Mouse (Mus musculus) B cell, adult 2 months (primary cell): ENCODE results near the gene Klf3.
A peak's percentile ranks its signal among the peaks of the same experiment; 100 is the strongest.

Experiments used
- DNase-seq, 2 experiments: peaks; one replicate each; pipeline ENCODE4 v3.0.0; 2022

Klf3 gene

DNA sequence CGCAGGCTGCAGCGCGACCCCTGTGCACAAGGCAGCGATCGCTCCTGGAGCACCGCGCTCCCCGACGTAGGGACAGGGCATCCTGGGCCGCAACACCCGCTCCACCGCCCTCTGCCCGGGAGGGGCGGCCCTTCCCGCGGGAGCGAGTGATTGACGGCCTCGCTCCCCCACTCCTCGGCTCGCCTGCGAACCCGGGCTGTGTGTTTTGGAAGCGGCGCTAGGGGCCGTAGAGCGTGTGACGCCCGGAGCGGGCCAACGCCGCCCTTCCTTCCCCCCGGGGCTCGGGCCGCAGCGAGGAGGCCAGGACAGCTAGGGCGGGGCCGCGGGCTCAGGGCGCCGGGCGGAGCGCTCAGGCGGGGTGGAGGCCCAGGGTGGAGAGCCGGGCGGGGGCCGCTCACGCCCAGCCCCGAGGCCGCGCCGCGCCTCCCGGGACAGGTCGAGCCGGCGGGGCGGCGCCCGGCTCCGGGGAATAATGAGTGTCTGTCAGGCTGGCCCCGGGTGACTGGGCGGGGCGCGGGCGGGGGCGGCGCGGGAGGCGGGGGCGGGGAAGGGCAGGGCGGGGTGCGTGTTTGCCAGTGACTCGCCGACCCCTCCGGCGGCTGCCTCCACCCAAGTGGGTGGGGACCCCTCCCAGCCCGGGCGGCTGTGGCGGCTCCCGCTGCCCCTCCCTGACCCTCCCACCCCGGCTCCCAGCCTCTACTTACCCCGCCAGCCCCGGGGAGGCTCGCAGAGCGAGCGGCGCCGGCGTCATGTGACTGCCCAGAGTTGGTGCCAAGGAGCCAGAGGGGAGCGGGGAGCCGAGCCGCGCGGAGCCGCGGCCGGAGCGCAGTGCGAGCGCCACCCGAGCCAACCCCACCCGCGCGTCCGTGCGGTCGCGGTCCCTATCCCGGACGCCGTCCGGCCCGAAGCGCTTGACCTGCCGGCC lies at the start of gene Klf3:
TSS of gene Klf3 (plus strand) at position 594 of the 925 bp plus-strand sequence.
- peak; percentile 85 to 87 for DNase-seq

DNA sequence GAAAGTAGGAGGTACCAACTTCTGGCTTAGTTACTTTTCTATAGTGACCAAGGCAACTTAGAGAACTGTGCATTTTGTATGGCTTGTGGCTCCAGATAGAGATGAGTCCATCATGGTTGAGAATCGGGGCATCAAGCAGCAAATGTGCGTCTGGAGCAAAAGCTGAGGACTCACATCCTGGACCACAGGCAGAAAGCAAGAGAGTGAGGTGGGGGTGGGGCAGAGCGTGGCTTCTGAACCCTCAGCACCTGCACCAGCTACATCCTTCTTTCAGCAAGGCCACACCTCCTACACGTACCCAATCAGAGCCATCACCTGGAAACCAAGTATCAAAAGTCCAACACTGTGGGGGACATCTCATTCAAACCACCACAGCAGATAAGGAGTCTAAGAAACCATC lies 40.9 kb upstream of the Klf3 start:
- no peak for DNase-seq

DNA sequence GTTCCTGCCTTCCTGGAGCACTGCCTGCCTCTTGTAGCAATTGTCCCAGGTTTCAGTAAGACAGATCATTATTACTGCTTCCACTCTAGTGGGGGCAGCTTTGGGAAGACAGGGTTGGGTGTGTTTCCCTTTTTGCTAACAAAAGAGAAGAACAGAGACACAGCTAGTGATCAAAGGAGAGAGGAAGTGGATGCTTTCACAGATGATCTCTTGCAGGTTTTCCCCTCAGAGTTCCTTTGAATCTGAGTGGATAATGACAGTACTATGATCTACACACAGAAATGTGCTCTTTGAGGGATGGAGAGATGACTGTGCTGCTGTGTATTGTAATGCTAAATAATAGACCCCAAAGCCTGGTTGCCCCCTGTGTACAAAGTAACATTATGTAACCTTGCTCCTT lies 38.7 kb upstream of the Klf3 start:
- peak in 1 of 2 experiments; percentile 7 for DNase-seq

DNA sequence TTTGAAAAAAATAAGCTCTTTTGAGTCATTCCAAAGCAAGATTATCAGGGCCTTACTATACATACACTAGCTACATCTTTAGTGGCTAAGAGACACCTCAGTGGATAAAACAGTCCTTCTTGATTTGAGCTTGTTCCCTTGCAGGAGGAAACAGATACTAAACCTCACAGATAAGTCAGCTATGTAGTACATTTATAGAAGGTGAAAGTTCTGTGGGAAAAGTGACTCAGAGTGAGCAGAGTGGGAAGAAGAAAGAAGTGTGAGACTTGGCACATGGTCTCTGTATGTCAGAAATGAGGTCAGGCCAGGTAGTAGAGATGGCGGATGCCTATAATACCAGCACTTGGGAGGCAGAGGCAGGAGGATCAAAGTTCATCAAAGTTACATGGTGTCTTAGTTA lies 37.4 kb upstream of the Klf3 start:
- DNase-seq, result no peak

DNA sequence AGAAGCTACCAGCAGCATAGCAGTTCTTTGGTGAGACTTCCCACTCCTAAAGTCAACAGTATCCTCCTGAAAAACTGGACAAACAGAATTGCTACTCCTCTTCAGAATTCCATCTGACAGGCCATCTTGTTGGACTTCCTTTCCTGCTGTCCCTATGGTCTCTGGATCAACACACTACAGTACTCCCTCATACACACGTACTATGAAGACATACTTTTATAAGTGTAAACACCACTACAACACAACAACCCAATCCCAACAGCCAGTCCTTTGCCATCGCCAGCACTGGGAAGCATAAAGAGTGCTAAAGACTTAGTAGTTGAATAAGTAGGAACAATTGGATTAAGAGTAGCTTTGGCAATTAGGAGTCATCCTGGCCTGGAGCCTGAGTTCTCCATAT lies 36.6 kb upstream of the Klf3 start:
- DNase-seq, result no peak

DNA sequence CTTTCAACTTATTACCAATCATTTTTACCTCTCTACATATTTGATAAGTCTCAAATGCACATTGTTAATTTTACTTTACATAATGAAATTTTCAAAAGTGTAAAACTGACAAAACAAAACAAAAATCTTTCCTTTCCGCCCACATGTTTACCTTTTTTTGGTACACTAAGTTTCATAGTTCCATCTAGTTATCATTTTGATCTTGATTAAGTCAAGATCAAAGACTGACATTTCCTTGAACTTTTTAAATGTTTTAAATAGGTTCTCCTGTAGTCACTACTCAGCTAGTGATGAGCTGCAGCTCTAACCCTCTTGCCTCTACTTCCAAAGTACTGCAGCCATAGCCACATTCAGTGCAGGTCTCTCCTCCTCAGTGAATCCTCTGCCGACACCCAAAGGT lies 31.6 kb upstream of the Klf3 start:
- no peak for DNase-seq

DNA sequence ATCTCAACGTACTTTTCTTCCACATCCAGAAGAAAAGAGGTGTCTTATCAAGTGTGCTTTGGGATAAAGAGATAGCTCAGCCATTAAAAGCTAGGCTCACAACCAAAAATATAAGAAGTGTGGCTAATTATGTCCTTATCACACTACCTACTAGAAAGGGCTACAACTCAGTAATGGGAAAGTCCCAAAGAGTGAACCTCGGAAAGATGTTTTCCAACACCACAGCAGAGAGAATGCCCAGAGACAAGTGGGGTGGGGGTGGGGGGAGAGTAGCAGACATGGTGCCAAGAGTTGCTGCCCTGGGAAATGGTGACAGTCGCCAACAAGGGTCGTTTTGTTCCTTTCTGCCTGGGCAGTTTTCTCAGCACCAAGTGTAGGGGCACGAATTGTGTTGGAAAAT lies 25.0 kb upstream of the Klf3 start:
- DNase-seq, result no peak

DNA sequence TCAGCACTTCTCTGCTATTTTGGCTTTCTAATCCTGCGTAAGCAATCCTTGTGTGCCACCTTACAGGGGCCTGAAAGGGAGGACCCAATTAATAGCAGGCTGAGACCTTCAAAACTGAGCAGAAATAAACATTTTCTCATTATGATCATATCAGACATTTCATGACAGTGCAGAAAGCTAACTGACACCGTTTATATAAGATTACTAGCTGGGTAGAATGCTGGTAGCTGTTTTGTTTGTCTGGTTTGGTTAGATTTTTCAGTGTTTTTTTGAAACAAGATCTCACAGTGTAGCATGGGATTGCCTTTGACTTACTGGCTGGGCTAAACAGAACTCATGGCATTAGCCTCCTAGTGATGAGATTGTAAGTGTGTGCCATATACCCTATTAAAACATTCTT lies 23.9 kb upstream of the Klf3 start:
- DNase-seq, result no peak

DNA sequence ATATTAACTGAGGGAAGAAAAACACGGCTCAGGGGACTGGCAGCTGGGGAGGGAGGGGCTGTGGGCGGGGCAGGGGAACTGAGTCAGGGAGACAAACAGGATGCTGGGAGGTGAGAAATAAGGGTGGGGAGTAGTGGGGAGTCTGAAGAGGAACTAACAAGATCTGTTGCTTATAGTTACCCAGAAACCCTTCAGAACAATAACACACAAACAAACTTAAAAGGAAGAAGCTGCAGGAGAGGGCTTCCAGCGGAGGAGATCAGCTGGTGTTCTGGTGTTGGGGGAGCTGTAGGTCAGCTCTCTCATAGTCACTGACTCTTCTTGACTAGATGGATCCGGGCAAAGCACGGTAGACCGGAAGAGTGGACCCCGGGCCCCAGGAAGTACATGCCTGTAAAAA lies 22.4 kb upstream of the Klf3 start:
- peak; percentile 62 to 70 for DNase-seq

DNA sequence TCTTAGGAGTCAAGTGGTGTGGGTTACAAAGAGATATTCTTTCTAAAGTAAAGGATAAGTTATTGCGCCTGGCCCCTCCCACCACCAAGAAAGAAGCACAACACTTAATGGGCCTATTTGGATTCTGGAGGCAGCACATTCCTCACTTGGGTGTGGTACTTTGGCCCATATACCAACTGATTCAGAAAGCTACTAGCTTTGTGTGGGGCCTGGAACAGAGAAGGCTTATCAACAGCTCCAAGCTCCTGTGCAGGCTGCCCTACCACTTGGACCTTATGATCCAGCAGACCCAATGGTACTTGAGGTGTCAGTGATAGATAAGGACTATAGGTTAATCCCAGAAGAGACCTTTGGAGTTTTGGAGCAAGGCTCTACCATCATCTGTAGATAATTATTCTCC lies 15.0 kb upstream of the Klf3 start:
- DNase-seq, result no peak

DNA sequence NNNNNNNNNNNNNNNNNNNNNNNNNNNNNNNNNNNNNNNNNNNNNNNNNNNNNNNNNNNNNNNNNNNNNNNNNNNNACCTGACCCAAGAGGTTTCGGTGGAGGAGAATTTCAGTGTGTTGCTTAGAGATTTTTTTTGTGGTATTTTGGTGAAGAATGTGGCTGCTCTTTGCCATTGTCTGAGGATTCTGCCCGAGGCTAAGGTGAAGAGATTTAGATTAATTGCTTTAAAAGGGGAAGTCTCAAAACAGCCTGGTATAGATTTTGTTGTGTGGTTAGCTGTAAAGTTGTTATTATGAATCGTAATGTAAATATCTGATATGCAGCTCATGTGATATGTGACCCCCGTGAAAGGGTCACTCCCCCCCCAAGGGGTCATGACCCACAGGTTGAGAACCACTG lies 5.0 kb upstream of the Klf3 start:
- no peak for DNase-seq

DNA sequence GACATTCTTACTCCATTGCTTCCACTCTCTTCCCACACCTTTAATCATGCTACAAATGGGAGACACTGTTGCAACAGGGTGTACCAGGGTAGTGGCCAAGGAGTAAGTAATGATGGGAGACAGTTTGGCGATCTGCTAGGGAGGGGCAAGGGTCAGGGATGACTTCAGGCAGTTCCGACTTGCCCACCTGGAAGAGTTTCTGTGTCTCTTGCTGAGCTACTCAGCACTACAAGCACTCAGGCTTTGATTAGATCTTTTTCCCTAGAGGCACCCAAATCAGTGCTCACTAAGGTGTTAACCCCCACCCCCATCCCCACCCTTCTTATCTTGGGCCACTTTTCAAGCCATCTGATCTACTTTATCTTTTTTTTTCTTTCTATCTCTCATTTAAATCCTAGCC lies 1.6 kb upstream of the Klf3 start:
- DNase-seq, result no peak

DNA sequence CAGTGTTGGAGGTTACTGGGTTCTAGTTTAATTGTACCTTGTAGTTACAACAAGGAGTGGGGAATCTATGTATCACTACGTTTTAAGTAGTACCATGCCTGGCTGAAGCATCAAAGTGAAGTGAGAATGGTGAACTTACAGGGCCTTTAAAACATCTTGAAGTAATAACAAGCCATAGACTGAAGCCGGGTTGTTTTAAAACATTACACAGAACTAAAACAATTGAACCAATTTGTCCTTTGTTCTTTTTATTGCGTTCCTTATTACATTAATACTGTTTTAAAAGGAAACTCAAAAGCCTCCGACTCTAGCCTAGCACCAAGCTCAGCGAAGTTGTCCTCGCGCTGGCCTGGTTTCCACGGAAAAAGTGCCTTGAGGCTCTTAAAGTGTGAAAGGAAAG lies 1.0 kb upstream of the Klf3 start:
- DNase-seq, result no peak

DNA sequence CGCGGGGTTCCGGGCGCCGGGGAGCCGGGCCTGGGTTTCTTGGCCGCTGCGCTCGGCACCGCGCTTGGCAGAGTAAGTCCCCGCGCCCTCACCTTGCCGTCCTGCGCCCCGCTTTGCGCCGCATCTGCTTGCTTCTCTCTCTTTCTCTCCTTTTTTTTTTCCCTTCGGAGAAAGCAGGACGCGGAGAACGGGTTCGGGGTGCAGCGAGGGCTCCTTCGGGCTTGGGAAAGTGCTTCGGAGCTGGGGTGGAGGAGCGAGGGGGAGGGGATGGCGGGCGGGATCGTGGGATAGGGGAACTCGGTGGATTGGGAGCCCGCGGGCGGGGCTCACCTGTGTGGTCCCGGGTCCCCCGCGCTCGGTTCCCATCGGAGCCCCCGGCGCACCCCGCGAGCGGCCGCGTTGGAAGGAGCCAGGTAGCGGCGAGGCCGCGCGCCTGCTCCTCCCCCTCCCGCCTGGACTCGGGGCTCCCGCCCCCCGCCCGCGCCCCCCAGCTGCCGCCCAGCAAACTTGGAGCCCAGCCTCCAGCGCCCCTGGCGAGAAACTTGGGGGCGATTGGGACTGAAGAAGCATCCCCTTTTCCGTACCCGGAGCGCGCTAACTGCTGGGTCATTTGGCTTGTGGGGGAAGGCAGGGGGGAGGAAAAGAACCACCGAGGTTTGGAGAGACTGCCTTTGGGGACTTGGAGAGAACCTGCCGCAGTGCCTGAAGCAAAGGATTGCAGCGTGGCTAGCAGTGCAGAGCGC lies 703 bp downstream of the Klf3 start:
- peak; percentile 38 to 47 for DNase-seq

DNA sequence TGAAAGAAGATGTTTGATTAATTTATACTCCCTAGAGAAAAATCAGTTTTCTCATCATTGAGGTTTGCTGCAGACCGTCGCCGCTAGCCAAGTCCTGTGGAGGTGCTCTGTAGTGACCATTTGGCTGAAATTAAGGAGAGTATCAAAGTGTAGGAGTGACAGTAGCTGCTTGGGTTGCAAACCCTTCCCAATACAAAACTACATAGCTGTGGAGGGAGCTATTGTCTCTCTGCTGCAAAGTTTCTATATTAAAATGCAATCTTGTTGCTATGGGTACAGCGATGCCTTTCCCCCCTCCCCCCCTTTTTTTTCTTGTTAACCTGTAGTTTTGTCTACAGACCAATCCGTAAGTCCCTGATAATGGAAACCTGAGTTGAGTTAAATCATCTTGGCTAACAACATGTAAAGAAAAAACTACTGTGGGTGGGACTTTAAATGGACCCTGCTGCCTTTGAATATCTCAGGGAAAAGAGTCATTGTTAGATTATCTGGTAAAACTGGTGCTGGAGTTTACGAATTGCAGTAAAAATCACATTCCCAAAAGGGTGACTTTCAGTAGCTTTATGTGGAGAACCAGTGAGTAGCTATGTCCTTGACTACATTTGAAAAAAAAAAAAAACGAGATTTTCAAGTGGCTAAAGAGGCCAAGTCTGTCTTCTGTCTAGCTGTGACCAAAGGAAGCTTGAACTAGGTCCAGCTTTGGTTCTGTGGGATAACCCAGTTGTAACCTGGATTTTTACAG lies 2.1 kb downstream of the Klf3 start:
- DNase-seq, result no peak

DNA sequence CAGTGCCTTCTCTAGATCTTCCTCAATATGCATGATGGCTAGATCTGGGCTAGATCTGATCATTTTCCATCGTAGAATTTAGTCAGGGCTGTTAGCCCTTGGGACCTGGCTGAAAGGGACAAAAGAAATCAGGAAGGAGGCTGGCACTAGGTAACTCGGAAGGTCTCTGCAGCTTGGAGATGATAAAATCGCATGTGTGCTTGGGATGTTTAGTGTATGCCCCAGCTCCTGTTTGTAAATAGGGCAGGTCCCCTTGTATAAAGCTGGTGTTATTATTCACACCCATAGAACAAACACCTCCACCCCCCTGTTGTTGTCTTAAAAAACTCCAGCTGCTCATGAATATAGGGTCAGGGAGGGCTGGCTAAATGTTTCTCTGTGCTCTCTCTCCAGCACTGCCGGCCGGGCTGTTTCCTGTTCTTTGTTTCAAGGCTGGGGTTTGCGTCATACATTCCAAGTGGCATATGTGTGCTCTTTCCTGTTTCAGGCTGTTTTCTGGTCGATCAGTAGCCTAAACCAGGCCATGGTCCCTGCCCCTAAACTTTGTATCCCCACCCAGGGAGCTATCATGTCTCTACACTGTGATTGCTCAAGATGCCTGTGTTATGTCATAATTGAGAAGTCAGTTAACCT lies 2.8 kb downstream of the Klf3 start:
- peak; percentile 56 to 61 for DNase-seq

DNA sequence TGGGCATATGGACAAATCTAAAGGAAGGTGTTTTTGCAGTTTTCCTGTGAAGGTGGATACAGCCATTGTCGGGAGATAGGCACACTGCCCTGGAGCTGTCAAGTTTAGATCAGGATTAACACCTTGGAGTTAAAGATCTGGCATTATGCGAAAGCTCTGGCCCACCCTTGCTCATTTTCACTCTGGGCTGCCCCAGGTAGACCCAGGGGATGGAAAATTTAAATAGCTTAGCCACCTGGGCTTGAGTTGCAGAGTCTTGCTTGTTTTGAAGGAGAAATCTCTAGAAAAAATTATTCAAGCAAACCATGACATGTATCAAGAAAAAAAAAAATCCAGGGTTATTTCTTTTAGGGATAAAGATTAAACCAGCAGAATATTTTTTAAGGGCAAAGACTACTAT lies 3.4 kb downstream of the Klf3 start:
- DNase-seq, result no peak

DNA sequence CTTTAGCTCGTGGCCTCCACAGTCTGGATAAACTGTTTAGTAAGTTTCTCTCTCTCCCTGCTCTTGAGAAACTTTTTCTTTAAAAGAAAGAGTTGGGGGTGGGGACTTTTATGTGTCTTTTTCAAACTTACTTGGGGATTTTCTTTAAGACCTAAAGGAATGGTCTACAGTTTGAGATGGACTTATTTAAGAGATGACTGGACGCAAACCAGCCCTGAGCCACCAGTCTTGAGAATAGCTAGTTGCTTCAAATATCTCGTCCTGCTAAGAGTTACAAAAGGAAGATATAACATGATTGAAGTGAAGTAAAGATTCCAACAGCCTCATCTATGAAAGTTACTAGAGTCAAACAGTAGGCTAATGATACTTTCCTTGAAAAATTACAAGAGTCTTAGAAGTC lies 4.0 kb downstream of the Klf3 start:
- DNase-seq, result no peak

DNA sequence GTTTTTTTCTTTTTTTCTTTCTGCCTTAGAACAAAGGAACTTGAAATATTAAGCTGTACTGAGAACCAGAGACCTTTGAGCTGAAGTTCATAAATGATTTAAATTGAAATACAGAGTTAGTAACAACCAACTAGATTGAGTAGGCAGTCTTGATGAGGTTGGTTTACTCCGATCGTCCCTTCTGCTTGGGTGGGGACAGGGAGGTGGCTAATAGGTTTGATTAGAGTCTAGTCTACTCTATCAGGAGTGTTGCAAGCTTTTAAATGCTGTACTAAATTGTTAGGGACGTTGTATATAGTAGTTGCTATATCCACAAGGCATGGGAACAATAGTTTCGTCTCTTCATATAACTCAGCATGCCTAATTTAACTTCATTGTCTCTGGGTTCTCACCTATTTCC lies 4.4 kb downstream of the Klf3 start:
- no peak for DNase-seq

DNA sequence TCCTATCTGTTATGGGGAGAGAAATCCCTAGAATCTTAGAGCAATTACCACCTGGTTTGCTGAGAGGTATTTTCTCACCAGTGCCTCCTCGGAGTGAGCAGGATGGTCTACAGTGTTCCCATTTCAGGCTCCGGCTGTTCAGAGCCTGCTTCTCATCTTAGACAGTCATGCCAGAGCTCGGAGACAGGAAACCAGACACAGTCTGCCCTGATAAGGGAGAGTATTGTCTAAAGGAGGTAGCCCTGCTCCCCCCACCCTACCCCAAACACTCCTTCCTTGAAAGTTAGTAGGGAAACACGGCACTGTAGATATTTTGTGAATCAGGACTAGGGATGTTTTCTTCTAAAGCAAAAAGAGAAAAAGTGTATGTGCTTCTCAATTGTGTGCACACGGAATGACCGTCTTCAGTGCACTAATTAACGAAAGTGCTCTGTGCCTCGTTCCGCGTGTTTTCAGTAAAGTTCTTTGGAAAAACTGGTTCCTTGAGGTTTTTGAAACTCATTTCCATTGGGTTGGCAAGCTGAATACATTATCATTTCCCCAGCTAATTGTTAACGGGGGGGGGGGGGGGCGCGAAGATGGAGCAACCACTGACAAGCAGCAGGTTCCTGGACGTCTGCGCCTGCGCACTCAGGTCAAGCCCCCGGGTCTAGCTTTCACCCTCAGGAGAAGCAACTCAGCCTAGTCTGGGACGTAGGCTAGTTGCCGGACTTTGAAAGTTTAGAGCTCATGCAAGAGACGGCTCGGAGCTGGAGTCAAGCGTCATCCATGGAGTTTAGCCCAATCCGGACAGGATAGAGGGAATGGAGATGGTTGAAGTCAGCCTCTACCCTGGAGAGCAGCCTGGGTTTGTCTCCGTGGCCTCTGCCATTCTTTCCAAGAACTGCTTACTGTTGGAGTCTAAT lies 5.2 kb downstream of the Klf3 start:
- DNase-seq, result no peak

DNA sequence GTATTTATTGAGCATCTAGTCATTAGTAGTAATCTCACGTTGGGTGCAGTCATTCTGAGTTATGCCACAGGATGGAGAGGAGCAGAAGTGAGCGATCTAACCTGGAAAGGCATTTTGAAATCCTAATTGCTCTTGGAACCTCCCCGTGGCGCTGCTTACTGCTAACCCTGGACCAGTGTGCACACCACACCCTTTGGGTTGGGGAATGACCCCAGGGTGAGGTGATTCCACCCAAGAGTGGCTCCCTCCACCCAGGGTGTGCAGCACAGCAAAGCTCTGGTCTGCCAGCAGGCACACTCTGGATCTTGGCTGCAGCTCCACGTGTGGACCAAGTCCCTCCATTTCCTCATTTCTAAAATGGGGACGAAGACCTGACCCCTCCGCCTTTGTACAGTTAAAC lies 6.1 kb downstream of the Klf3 start:
- no peak for DNase-seq

DNA sequence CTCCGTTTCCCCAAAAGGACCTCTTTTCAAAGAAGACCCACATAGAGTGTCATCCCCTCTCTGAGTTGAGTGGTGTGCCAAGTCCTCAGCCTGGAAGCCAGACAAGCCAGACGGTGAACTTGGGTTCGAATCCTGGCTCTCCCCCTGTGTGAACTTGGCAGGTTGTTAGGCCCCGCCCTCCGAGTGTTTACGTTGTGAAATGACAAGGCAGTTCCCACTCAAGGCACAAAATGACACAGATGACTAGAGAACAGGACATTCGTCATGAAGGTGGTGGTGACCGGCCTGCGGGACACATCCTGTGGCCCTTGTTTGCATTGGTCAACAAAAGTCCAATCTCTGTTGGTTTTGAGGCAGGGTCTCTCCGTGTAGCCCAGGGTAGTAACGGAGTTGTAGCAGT lies 6.7 kb downstream of the Klf3 start:
- DNase-seq, result no peak
